Mouse (Mus musculus) cortical plate, adult 2 months (tissue): ENCODE data around the gene Cic. TPM values are rescaled to one million over a fixed set of nuclear protein-coding genes. Genes with fewer than 3 reads are reported as not detected.

Source experiments
- H3K27ac ChIP-seq: fragments of 200-500 bp; 2 replicates; pipeline ENCODE4 v1.5.1; 2012; ENCODE audit warnings: low read length, control low read depth, inconsistent platforms; ENCODE audit not compliant: insufficient read depth
- H3K4me1 ChIP-seq: fragments of 200-500 bp; 2 replicates; pipeline ENCODE4 v1.6.1; 2011; ENCODE audit warnings: low read length; ENCODE audit not compliant: control insufficient read depth, insufficient read depth
- H3K4me3 ChIP-seq: fragments of 200-500 bp; 2 replicates; pipeline ENCODE4 v1.5.1; 2011; ENCODE audit warnings: mild to moderate bottlenecking, low read length, control low read depth; ENCODE audit not compliant: insufficient read depth
- CTCF ChIP-seq: fragments of 200-500 bp; IDR thresholded peaks from 2 replicates; pipeline ENCODE4 v1.5.1; 2011; ENCODE audit warnings: mild to moderate bottlenecking, control low read depth, low read length; ENCODE audit not compliant: insufficient read depth; ENCODE audit errors: extremely low read depth
- POLR2A ChIP-seq: fragments of 200-500 bp; IDR thresholded peaks from 2 replicates; pipeline ENCODE4 v1.6.1; 2011; ENCODE audit warnings: mild to moderate bottlenecking, low read length, control low read depth; ENCODE audit not compliant: insufficient read depth; ENCODE audit errors: extremely low read depth
- polyA plus RNA-seq: library from polyadenylated mRNA; depleted of rRNA; stranded (reverse); fragments of >200 nt; gene quantifications from 2 replicates; pipeline ENCODE4 v1.2.3, GENCODE M21; 2012

Gene Cic
- polyA plus RNA-seq, 1 experiment = 89.6 TPM

- Histone ChIP-seq H3K27ac (no peak overlapping the region), H3K4me1 (no peaks in the 10 kb centered on the region), H3K4me3 (peak overlapping the region; percentile 70)
- TF ChIP-seq CTCF (no peak), POLR2A (no peak)
These were observed 38.0 kb downstream of the Cic start for GRCm38 (mm10) chr7:25305481-25305880.

GRCm38 (mm10) chr7:25305956-25306613 lies 38.6 kb downstream of the Cic start, which contains the start of gene Tmem145:
Tmem145 (plus strand) TSS chr7:25306106.
- Histone ChIP-seq H3K4me1 (no peaks in the 10 kb centered on the region), H3K27ac (peak within 1 kb of the TSS; percentile 42; the same call in 1 of the 2 replicates), H3K4me3 (peak within 1 kb of the TSS; percentile 70)
- TF ChIP-seq CTCF = no peak
- no peak for TF ChIP-seq POLR2A

GRCm38 (mm10) chr7:25306614-25306996 lies 39.1 kb downstream of the Cic start:
- Histone ChIP-seq H3K4me3 (peak overlapping the region; percentile 70), H3K27ac (no peak overlapping the region), H3K4me1 (no peaks in the 10 kb centered on the region)
- no peak for TF ChIP-seq CTCF
- TF ChIP-seq POLR2A = no peak

GRCm38 (mm10) chr7:25308702-25309318 lies 41.3 kb downstream of the Cic start:
- Histone ChIP-seq H3K4me1 (no peaks in the 10 kb centered on the region), H3K4me3 (no peak overlapping the region), H3K27ac (no peak overlapping the region)
- TF ChIP-seq POLR2A (no peak), CTCF (no peak)

GRCm38 (mm10) chr7:25309425-25309824 lies 41.9 kb downstream of the Cic start:
- no peaks in the 10 kb centered on the region for H3K4me1 ChIP-seq
- no peak overlapping the region for H3K27ac ChIP-seq
- no peak overlapping the region for H3K4me3 ChIP-seq
- TF ChIP-seq CTCF (no peak), POLR2A (no peak)

- TF ChIP-seq POLR2A (no peak), CTCF (no peak)
- H3K4me3 ChIP-seq = no peak overlapping the region
- H3K4me1 ChIP-seq = peaks cover 1% of the 10 kb centered on the region; the same call in 1 of the 2 replicates
- no peak overlapping the region for H3K27ac ChIP-seq
These were observed 43.7 kb downstream of the Cic start for GRCm38 (mm10) chr7:25311193-25311592.

- H3K4me3 ChIP-seq = no peak overlapping the region
- TF ChIP-seq CTCF (no peak), POLR2A (no peak)
- H3K27ac ChIP-seq = no peak overlapping the region
- H3K4me1 ChIP-seq = peaks cover 1% of the 10 kb centered on the region; the same call in 1 of the 2 replicates
These were observed 45.8 kb downstream of the Cic start for GRCm38 (mm10) chr7:25313325-25313724.

- Histone ChIP-seq H3K4me3 (no peak overlapping the region), H3K27ac (no peak overlapping the region), H3K4me1 (peaks cover 1% of the 10 kb centered on the region; the same call in 1 of the 2 replicates)
- no peak for TF ChIP-seq POLR2A
- no peak for TF ChIP-seq CTCF
These were observed 47.3 kb downstream of the Cic start for GRCm38 (mm10) chr7:25314606-25315305.

GRCm38 (mm10) chr7:25315306-25316041 lies 48.0 kb downstream of the Cic start:
- no peak overlapping the region; the same call in 1 of the 2 replicates for H3K4me3 ChIP-seq

More at GRCm38 (mm10) chr7:25315306-25316041, 48.0 kb downstream of the Cic start:
- no peak for TF ChIP-seq CTCF
- TF ChIP-seq POLR2A = no peak
- H3K27ac ChIP-seq = no peak overlapping the region
- peaks cover 1% of the 10 kb centered on the region; the same call in 1 of the 2 replicates for H3K4me1 ChIP-seq
